Mouse (Mus musculus): ENCODE data around the gene Psme4.

DNA sequence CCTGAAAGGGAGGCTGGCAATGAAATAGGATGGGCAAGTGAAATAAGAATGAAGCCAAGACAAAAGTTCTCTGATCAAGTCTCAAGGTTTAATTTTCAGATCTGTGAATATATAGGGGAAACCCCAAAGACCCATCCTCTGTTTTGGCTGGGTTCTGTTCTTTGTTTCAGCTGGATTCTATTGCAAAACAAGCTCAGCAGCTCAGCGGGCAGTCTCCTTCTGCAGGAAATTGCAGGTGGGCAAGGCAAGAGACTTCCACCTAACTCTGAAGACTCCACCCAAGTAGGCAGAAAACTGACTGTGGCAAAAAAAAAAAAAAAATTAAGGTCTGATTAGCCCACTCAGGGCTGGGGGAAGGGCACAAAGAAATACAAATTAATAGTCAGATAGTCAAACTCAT lies 9.6 kb upstream of the Psme4 start:
- TF ChIP-seq CTCF (conservative IDR thresholded peaks at IDR 0.05; ENCODE audit: insufficient read depth, insufficient read length, low read depth, low read length) = no peak
- no peak for TF ChIP-seq POLR2A (IDR thresholded peaks at IDR 0.05; ENCODE audit: low read depth, low read length)
